Mouse (Mus musculus) testis, postnatal 10 days (tissue): Measurements from ENCODE around the gene Slc15a1.
"Not testable (repeated sequence)": the region's sequence is repeated elsewhere in the genome, so short reads cannot be mapped to it uniquely, and the experiment has no call there.

Experiments
- DNase-seq: peaks from one replicate; pipeline ENCODE4 v3.0.0; 2021; ENCODE audit warnings: low spot score

The Slc15a1 gene

DNA sequence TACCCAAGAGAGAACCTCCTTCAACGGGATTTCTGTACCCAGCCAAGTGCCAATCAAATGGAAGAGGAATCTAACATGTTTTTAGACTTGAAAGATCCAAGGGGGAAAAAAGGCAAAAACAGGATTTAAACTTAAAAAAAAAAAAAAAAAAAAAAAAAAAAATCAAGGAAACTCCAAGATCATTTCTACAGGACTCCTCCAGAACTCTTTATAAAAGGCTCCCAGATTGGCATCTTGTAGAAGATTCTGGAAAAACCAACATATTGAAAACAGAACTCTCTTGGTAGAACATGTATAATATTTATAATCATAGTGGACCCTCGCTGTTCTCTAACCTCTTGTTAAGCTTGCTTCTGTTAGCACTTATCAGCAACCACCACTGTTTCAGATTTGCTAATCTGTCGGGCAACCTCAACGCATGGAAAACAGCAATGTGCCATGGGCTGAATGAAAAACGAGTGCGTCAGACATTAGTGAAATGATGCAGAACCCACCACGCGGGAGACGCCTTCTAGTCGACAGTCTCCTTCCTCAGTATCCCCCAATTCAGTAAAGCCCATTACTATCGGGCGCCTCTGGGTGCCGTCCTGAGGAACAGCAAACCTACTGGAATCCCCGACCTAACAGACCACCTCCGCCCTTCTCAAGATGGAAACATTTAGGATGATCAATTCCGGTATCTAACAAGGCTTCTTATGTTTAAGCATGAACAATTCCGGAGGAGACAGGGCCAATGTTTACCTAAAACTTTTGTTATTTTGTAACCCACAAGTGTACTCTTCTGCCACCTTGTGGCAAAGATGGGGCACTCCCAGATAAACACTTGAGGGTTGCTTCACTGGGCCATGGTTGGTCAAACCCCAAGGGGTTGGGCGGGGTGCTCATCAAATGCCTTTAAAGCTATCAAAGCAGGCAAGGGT, 54.3 kb downstream of the Slc15a1 start:
- peak; percentile 70 for DNase-seq

DNA sequence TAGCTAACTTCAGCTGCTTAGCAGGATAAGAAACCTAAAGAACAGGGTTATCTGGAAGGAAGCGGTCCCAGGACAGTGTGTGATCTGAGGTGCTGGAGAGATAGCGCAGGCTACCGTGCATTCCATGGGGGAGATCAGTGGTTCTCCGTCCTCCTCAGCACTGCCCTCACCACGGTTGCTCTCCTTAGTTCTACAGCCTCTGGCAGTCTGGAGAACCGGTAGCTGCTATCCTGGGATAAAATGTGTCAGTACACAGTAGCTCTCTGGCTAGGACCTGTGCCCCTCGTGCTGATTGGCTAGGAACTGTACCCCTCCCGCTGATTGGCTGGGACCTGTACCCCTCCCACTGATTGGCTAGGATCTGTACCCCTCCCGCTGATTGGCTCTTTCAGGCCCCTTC, 58.1 kb downstream of the Slc15a1 start:
- no peak for DNase-seq

DNA sequence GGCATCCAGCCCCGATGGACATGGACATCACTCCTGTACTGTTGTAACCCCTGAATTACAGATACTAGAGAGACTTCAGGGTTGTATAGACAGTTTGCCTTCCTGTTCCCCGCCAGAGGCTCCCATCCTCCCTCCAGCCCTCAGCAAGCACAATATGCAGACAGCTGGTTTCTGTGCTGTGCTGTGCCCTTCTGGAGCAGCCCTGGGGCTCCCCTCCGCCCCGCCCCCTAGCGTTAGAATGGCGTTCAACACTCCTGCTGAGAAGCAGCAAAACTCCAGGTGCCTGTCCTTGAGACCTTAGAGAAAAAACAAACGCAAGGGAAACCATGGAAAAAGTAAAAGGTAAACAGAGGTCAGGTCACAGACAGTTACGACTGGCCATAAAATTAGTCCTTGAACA, 59.9 kb downstream of the Slc15a1 start:
- DNase-seq = peak; percentile 90

DNA sequence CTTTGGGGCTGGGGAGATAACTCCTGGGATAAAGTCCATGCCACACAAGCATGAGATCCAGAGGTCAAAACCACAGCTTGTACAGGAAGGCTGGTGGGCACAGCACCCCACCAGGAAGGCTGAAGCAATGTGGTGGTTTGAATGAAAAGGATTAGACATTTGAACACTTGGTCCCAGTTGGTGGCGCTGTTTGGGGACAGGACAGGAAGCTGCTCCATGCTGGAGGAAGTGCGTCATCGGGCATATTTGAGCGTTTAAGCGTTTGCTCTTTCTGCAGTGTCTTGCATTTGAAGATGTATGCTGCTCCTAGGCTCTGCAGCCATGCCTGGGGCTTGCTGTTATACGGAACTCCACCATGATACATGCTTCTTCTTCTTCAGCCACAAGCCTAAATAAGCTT, 64.2 kb downstream of the Slc15a1 start:
- no peak for DNase-seq

DNA sequence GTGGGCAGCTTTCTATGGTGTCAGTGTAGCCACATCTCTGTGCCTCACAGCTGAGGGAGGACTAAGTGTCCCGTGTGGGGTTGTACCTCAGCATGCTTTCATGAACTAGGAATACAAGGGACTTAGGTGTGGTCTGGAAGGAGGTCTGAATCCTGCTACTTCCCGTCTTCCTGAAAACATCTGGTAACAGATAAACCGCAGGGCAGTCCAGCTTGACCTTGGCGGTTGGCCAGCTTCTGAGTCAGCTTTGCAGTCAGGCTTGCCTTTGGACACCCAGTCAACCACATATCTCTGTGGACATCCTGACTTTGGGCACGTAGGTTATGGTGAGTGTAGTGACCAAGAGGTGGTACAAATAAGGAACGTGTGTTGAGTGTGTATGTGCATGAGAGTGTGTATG, 68.0 kb downstream of the Slc15a1 start:
- DNase-seq = peak; percentile 87

DNA sequence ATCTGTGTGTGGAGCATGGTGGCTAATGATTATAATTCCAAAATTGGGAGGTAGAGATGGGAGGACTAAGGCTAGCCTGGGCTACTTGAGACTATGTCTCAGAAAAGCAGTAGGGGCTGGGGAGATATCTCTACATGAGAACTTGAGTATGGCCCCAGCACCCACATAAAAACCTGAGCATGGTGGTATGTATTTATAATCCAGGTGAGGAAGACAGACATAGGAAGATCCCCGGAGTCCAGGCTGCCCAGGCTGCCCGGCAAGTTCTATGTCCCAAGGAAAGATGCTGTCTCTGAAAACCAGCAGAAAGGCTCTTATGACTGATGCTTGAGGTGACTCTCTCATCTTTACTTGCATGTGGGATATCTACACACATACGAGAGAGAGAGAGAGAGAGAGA, 68.6 kb downstream of the Slc15a1 start:
- DNase-seq = no peak

DNA sequence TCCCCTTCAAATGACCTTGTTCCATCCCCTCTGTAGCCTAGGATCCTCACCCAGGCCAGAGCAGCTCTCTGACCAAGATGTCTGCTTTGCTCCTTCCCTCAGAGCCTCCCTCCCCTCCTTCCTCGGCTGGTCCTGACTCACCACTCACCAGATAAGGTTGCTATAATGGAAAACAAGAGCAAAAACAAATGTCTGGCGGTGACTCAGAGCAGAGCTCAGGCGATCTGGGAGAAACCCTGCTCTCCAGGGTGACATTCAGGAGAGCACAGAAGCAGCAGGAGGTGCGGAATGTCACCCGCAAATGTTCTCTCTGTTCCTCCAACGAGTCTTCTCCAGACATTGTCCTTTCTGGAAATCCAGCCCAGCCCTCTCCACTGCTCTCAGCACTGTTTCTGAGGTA, 69.3 kb downstream of the Slc15a1 start:
- DNase-seq = no peak

DNA sequence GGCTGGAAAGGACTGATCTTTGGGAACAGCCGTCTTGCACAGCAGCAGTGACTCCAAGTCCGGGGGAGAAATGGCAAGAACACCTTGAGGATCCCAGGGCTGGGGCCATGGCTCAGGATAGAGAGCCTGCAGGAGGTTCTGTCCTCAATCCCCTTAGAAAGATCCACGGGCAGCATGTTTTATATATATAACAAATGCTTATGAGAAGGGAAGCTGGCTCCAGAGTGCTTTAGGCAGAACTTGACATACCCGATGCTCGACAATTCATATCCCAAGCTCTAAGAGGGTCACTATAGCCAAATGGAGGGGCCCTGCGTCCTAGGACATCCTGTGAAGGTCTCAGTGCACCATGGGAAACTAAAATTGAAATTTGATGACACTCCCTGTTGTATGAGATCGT, 73.8 kb downstream of the Slc15a1 start:
- no peak for DNase-seq

DNA sequence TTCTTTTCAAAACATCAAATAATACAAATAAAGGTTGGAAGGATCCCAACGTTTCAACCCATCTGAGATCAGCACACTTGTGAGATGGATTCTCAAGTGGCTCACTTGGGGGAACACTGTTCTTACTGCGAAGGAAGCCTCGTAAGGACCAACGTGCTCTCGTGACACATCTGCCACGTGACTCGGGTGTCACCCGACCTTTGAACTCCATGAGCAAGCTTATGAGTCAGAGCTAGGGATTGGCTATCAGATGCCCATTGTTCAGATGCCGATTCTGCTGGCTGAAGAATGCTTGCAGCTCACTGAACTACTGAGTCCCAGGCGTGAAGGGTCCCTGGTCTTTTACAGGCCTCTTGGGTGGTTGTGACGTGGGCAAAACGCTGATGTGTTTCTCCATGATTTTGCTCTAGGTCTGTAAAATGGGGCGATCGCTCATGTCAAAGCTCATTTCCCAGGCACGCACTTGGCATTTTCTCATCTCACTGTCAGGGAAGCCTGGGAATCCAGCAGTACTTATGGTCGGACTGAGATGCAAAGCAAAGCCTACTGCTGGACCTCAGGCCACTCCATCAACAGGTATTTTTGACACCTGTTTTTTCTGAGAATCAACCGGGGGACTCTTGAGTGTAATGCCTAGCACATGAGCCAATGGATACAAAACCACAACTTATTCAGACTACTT, 75.1 kb downstream of the Slc15a1 start:
- no peak for DNase-seq

DNA sequence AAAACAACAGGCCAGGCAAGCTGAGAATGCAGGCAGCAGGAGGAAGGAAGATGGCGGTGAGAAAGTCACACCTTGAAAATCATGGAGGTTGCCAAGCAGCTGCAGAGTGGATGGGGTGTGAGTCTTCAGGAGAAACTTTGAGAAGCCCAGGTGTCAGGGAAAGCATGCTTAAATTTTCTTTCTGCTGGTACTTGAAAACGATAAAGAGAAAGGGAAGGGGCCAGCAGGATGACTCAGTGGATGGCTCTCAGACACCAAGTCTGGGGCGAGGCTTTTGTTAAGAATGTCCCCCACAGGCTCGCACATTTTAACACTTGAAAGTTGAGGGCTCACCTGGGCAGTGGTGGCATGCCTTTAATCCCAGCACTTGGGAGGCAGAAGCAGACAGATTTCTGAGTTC, 76.9 kb downstream of the Slc15a1 start:
- no peak for DNase-seq

DNA sequence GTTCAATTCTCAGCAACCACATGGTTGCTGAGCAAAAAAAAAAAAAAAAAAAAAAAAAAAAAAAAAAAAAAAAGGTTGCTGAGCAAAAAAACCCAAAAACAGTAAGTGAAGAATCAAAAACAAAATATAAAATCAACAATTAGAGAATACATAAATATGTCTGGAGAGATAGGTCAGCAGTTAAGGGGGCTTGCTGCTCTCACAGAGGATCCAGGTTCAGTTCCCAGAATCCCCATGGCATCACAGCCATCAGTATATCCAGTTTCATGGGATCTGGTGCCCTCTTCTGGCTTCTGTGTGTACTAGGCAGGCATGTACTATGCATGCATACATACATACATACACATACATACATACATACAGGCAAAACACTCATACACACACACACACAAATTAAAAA, 78.3 kb downstream of the Slc15a1 start:
- no peak for DNase-seq

DNA sequence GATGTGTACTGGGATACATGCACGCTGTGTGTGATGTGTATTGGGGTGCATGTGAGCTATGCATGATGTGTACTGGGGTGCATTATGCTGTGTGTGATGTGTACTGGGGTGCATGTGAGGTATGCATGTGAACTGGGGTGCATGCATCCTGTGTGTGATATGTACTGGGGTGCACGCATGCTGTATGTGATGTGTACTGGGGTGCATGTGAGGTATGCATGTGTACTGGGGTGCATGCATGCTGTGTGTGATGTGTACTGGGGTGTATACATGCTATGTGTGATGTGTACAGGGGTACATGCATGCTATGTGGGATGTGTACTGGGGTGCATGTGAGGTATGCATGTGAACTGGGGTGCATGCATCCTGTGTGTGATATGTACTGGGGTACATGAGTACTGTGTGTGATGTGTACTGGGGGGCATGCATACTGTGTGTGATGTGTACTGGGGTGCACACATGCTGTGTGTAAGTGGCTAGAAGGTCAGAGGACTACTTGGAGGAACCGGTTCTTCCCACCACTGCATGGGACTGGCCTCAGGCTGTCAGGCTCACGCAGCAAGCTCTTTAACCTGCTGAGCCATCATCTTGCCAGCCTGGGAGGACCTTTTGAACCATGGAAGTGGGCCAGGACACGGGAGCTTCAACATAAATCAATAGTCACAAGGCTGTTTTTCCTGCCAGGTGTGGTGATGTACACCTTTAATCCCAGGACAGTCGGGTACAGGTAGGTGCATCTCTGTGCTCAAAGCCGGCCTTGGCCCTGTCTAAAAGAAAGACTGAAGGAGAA, 79.9 kb downstream of the Slc15a1 start:
- no peak for DNase-seq

DNA sequence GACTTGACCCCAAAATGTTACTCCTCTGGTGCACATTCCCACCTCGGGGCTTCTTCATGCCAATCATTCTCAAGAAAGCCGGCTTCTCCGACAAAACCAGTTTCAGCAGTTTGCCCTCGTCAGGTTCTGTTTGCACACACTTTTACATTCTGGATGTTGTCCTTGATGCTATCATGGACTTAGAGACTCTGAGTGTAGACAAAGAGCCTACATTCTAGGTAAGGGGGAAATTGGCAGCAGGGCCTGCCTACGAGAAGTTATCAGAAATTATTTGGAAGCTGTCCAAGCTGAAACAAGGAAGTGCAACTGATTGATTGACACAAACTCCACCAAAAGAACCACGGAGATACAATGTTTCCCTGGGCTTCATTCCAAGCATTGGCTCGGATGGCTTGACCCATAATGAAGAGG, 81.7 kb downstream of the Slc15a1 start:
- DNase-seq = no peak

DNA sequence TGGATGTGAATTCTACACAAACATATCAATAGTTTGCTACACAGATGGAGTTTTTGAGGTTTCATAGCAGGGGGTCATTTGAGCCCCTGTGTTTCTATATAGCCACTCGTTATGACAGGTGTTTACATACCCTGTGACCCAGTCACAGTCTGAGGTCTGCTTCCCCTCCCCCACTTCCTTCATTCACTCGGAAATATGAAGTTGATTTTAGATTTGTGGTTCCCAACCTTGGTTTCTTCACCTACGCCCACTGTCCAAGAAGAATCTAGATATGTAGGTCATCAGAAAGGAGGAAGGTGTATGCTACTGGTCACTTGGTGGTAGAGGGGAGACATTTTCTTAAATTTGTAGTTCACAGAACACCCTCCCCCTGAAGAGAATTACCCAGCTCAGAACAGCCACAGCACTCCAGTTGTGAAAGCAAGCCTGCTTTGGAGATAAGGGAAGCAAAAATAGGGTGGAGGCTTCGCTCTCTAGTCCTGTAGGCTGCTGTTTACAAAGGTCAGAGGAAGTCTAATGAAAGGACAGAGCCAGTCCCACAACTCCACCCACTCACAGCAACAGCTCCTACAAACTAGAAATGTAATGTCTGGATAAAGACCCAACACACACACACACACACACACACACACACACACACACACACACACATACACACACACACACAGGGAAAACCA, 82.2 kb downstream of the Slc15a1 start:
- DNase-seq = no peak

DNA sequence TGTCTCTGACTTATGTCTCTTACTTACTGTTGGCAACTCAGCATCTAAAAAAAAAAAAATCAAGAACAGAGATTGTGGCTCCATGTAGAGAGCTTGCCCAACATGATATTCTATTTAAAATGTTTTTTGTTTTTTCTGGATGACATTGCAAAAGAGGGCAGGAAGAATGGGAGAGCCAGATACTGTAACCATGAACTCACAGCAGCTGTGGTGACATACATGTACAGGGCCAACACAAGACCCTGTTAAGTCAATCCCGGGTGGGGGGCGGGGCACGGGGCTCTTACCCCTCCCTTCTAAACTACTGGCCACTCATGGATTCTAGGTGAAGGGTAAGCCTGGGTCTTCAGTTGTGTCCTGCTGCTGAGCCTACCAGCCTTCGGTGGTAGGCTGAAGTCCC, 83.1 kb downstream of the Slc15a1 start:
- no peak for DNase-seq

DNA sequence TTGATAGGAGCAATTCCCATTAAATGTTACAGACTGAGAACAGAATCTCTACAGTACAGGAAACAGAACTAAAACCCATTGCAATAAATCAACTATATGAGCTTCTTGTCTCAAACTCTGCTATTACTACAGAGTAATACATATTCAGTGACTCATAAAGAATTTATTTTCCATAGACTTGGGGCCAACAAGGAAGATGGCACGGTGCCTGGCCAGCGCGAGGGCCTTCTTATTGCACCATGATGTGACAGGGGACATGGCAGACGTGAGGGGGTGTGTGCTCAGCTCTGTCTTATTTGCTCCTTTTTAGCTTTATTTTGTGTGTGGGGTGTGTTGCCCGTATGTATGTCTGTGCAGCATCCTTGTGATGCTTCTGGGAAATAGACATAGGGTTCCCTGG, 87.5 kb downstream of the Slc15a1 start:
- DNase-seq = no peak

DNA sequence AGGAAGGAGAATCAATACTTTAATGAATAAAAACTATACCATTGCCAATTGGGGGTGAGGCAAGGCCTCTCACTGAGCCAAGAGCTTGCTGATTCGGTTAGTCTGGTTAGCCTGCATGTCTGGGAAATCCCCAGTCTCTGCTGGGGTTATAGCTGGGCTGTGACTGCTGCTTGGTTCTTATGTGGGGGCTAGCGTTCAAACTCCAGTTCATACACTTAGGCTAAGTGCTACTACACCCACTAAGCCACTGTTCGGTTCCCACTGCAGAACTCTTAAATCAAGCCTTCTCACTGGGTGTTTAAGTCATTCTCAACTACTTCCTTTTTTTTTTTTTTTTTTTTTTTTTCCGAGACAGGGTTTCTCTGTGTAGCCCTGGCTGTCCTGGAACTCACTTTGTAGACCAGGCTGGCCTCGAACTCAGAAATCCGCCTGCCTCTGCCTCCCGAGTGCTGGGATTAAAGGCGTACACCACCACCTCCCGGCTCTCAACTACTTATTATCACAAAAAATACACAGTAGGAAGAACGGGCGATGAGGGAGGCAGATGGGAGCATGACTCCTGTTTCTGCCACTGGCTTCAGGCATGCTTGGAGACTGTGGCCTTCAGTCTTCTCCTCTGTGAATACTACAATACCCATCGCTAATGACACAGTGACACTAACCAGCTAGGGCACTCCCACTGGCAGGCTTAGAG, 88.3 kb downstream of the Slc15a1 start:
- no peak for DNase-seq

DNA sequence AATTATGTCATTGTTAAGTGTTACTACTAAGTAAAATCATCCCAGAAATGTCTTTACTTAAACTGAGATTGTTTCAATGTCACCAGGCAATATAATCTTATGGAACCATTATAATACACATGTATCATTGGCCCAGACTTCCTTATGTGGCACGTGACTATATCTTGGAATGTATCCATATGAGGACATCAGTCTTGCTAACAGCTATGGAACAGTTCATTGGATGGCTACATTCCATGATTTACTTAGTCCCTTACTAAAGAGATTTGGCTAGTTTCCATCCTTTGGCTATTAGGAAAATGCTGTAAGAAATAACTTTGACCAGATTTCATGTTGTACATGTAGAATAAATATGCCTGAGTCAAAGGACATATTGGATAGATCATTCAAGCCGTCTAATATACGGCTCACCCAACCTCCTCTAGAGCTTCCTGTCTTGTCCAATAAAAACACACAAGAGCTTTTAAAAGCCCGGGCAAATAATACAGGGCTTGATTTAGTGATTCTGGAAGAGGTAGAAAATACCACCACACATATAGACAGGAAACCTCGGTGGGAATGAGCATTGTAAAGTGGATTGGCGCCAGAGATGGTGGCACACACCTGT, 90.3 kb downstream of the Slc15a1 start:
- DNase-seq = no peak

DNA sequence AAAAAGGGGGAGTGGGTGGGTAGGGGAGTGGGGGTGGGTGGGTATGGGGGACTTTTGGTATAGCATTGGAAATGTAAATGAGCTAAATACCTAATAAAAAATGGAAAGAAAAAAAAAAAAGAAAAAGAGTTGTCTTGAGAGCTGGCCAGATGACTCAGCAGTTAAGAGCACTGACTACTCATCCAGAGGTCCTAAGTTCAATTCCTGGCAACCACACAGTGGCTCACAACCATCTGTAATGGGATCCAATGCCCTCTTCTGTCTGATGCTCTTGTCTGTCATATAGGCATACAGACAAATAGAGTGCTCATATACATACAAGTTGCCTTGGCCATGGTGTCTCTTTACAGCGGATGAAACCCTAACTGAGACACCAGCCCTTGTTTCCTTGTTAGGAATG, 91.3 kb downstream of the Slc15a1 start:
- not testable (repeated sequence) for DNase-seq
